Mouse (Mus musculus): ENCODE measurements around the gene Gm10324.
"Not testable (repeated sequence)": the region's sequence is repeated elsewhere in the genome, so short reads cannot be mapped to it uniquely, and the experiment has no call there.

Gene Gm10324

GRCm38 (mm10) chr13:66119247-66119646 is at the start of gene Gm10324:
Gm10324 (plus strand) TSS chr13:66119547.
- DNase-seq (ENCODE audit: low spot score), result not testable (repeated sequence)
